Mouse (Mus musculus): ENCODE measurements around the gene Exoc3l2.
A peak's percentile ranks its signal among the peaks of the same experiment; 100 is the strongest.

Exoc3l2 gene

GRCm38 (mm10) chr7:19462884-19463381, at the start of gene Exoc3l2:
Exoc3l2 (plus strand) TSS chr7:19463331.
- peak; percentile 75 for DNase-seq (ENCODE audit: low read depth)

- no peak for DNase-seq (ENCODE audit: low read depth)
Measured at GRCm38 (mm10) chr7:19413525-19413924, 49.6 kb upstream of the Exoc3l2 start.

- DNase-seq (ENCODE audit: low read depth): peak; percentile 73
Measured at GRCm38 (mm10) chr7:19416590-19416989, 46.5 kb upstream of the Exoc3l2 start.

GRCm38 (mm10) chr7:19420121-19420520, 43.0 kb upstream of the Exoc3l2 start:
- DNase-seq (ENCODE audit: low read depth): no peak

GRCm38 (mm10) chr7:19420821-19421636, 42.1 kb upstream of the Exoc3l2 start:
- no peak for DNase-seq (ENCODE audit: low read depth)

GRCm38 (mm10) chr7:19423083-19423482, 40.0 kb upstream of the Exoc3l2 start:
- no peak for DNase-seq (ENCODE audit: low read depth)

GRCm38 (mm10) chr7:19424051-19424450, 39.1 kb upstream of the Exoc3l2 start:
- DNase-seq (ENCODE audit: low read depth): no peak

GRCm38 (mm10) chr7:19426349-19426748, 36.8 kb upstream of the Exoc3l2 start:
- DNase-seq (ENCODE audit: low read depth): no peak

- DNase-seq (ENCODE audit: low read depth): no peak
Measured at GRCm38 (mm10) chr7:19426888-19427287, 36.2 kb upstream of the Exoc3l2 start.

GRCm38 (mm10) chr7:19427999-19428650, 35.0 kb upstream of the Exoc3l2 start:
- DNase-seq (ENCODE audit: low read depth): no peak

- no peak for DNase-seq (ENCODE audit: low read depth)
Measured at GRCm38 (mm10) chr7:19429726-19430125, 33.4 kb upstream of the Exoc3l2 start.

GRCm38 (mm10) chr7:19430402-19430801, 32.7 kb upstream of the Exoc3l2 start:
- DNase-seq (ENCODE audit: low read depth): no peak

GRCm38 (mm10) chr7:19432475-19432874, 30.7 kb upstream of the Exoc3l2 start:
- no peak for DNase-seq (ENCODE audit: low read depth)

GRCm38 (mm10) chr7:19436276-19436675, 26.9 kb upstream of the Exoc3l2 start:
- DNase-seq (ENCODE audit: low read depth): no peak

GRCm38 (mm10) chr7:19437048-19437447, 26.1 kb upstream of the Exoc3l2 start:
- no peak for DNase-seq (ENCODE audit: low read depth)

GRCm38 (mm10) chr7:19441448-19442091, 21.6 kb upstream of the Exoc3l2 start:
- DNase-seq (ENCODE audit: low read depth): no peak

- peak; percentile 75 for DNase-seq (ENCODE audit: low read depth)
Measured at GRCm38 (mm10) chr7:19443344-19443743, 19.8 kb upstream of the Exoc3l2 start.

GRCm38 (mm10) chr7:19444801-19445200, 18.3 kb upstream of the Exoc3l2 start:
- no peak for DNase-seq (ENCODE audit: low read depth)

GRCm38 (mm10) chr7:19447689-19448088, 15.4 kb upstream of the Exoc3l2 start:
- no peak for DNase-seq (ENCODE audit: low read depth)

- DNase-seq (ENCODE audit: low read depth): no peak
Measured at GRCm38 (mm10) chr7:19449165-19449564, 14.0 kb upstream of the Exoc3l2 start.

GRCm38 (mm10) chr7:19455186-19455585, 7.9 kb upstream of the Exoc3l2 start:
- DNase-seq (ENCODE audit: low read depth): no peak

- no peak for DNase-seq (ENCODE audit: low read depth)
Measured at GRCm38 (mm10) chr7:19455819-19456495, 7.2 kb upstream of the Exoc3l2 start.
